Mouse (Mus musculus): ENCODE measurements around the gene Pip5k1b.

DNA sequence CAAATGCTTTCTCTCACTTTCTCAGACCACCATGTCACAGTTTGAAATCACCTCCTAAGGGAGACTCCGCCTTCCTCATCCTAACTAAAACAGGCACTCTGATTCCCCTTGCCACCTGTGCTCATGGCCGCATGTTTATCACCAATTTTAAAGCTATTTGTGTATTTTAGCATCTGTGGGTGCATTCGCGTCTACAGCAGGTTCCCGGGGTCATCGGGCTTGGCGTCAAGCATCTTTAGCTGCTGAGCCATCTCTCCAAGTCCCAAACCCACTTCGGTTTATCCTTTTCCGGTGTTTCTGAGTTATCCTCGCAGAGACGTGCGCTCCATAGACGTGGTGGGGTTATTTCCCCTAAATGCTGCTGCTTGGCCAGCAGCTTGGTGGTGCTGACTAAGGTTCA is 20.5 kb upstream of the Pip5k1b start:
- TF ChIP-seq CTCF (IDR thresholded peaks at IDR 0.05; ENCODE audit: low read depth) (no peak), EP300 (IDR thresholded peaks at IDR 0.05; ENCODE audit: low read depth) (no peak)
